Mouse (Mus musculus) liver, embryonic 12.5 days (tissue): Measurements from ENCODE around the gene Gm5134. TPM values are rescaled to one million over a fixed set of nuclear protein-coding genes. Genes with fewer than 3 reads are reported as not detected.

ENCODE experiments used
- ATAC-seq: fragments of 200-750 bp; cut with Nextera tagmentation; 2 replicates; pipeline ENCODE4 v1.8.0; 2017; ENCODE audit warnings: moderate number of reproducible peaks, mild to moderate bottlenecking, moderate library complexity
- H3K27ac ChIP-seq: fragments of 300-500 bp; sonication (generic); 2 replicates; pipeline ENCODE4 v1.5.1; 2016; ENCODE audit warnings: mild to moderate bottlenecking
- H3K27me3 ChIP-seq: fragments of 300-500 bp; sonication (generic); replicated peaks from 2 replicates; pipeline ENCODE4 v1.6.1; 2016; ENCODE audit warnings: mild to moderate bottlenecking, moderate library complexity
- H3K36me3 ChIP-seq: fragments of 300-500 bp; sonication (generic); 2 replicates; pipeline ENCODE4 v1.6.1; 2016; ENCODE audit warnings: mild to moderate bottlenecking, moderate library complexity
- H3K4me1 ChIP-seq: fragments of 300-500 bp; sonication (generic); 2 replicates; pipeline ENCODE4 v1.6.1; 2016
- H3K4me2 ChIP-seq: fragments of 300-500 bp; sonication (generic); 2 replicates; pipeline ENCODE4 v1.6.1; 2016; ENCODE audit warnings: mild to moderate bottlenecking, moderate library complexity
- H3K4me3 ChIP-seq: fragments of 300-500 bp; sonication (generic); 2 replicates; pipeline ENCODE4 v1.5.1; 2016; ENCODE audit warnings: mild to moderate bottlenecking, moderate library complexity
- H3K9ac ChIP-seq: fragments of 300-500 bp; sonication (generic); 2 replicates; pipeline ENCODE4 v1.6.1; 2016; ENCODE audit warnings: mild to moderate bottlenecking, moderate library complexity
- H3K9me3 ChIP-seq: fragments of 300-500 bp; sonication (generic); replicated peaks from 2 replicates; pipeline ENCODE4 v1.6.1; 2016; ENCODE audit warnings: mild to moderate bottlenecking, moderate library complexity
- WGBS: fragments of 180-500 bp; shearing (Covaris S2); methylation state at CpG from one replicate; pipeline ENCODE4 v1.1.7; 2016; ENCODE audit not compliant: insufficient replicate concordance; 5-methylcytosine and 5-hydroxymethylcytosine counted together
- polyA plus RNA-seq: library from polyadenylated mRNA; unstranded; fragments of >200 nt; fragmentation: Nextera tagmentation; extraction: Ambion mirVana; gene quantifications from 2 replicates; pipeline ENCODE4 v1.2.1, GENCODE M21; 2016

Gene Gm5134
- polyA plus RNA-seq, 1 experiment from 2014 or later: 0.07 TPM

GRCm38 (mm10) chr10:76031511-76032401 lies 77.4 kb downstream of the Gm5134 start:
- H3K9ac ChIP-seq: peak overlapping the region; percentile 85
- H3K4me1 ChIP-seq: peaks cover 53% of the 10 kb centered on the region
- peaks cover 15% of the 10 kb centered on the region; the same call in 1 of the 2 replicates for H3K36me3 ChIP-seq
- 41% methylated on average over 14 of the region's 14 CpGs for WGBS
- peak overlapping the region; percentile 77 for H3K4me3 ChIP-seq
- H3K27ac ChIP-seq: peak overlapping the region; percentile 70
- peak overlapping the region; percentile 86 for H3K4me2 ChIP-seq
- no peaks in the 10 kb centered on the region for H3K9me3 ChIP-seq
- ATAC-seq: peak; percentile 76
- no peaks in the 10 kb centered on the region for H3K27me3 ChIP-seq

DNA sequence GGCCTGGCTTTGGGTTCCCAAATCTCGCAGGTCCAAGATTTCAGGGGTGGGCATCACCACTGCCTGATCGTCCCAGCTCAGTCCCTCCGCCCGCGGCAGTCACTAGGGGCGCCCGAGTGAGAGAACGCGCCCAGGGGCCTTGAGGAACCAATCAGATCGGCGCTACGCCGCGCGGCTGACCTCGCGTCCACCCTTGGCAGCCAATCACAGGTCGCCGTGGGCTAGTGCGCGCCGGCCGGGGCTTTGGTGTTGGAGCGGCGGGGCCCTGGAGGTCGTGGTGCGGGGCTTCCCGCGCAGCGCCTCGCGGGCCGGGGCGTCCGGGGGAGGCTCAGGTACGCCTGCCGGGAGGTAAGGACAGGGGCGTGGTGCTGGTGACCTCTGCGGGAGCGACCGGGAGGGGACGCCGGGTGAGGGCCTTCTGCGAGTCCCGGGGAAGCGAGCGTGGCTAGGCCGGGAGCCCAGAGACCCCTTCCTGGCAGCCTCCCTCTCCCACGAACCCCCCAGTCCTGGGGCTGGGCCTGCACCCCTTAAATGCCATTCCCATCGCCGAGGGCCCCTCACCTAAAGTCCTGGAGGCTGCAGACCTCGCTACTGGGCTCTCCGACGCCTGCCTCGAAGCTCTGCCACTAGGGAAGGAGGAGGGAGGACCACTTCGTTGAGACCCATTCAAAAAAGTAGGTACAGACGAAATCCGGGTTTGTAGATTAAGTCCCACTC lies 78.2 kb downstream of the Gm5134 start, which contains the start of gene Zfp280b:
TSS of gene Zfp280b (plus strand) at position 249 of the 717 bp plus-strand sequence.
- Histone ChIP-seq H3K9ac (peak within 1 kb of the TSS; percentile 85), H3K4me1 (peaks cover 59% of the 10 kb centered on the region), H3K27me3 (no peaks in the 10 kb centered on the region), H3K4me2 (peak within 1 kb of the TSS; percentile 86), H3K27ac (peak within 1 kb of the TSS; percentile 70), H3K36me3 (peaks cover 23% of the 10 kb centered on the region), H3K9me3 (no peaks in the 10 kb centered on the region), H3K4me3 (peak within 1 kb of the TSS; percentile 77)
- 3% methylated on average over 57 of the region's 58 CpGs for WGBS
- ATAC-seq: peak; percentile 97

- peaks cover 29% of the 10 kb centered on the region for H3K36me3 ChIP-seq
- ATAC-seq: no peak
- H3K4me3 ChIP-seq: peak overlapping the region; percentile 77
- 8% methylated on average over 7 of the region's 7 CpGs for WGBS
- H3K4me2 ChIP-seq: peak overlapping the region; percentile 86
- peak overlapping the region; percentile 85 for H3K9ac ChIP-seq
- H3K27ac ChIP-seq: peak overlapping the region; percentile 70
- no peaks in the 10 kb centered on the region for H3K9me3 ChIP-seq
- peaks cover 59% of the 10 kb centered on the region for H3K4me1 ChIP-seq
- H3K27me3 ChIP-seq: no peaks in the 10 kb centered on the region
These were observed 78.8 kb downstream of the Gm5134 start for GRCm38 (mm10) chr10:76033119-76033455.

DNA sequence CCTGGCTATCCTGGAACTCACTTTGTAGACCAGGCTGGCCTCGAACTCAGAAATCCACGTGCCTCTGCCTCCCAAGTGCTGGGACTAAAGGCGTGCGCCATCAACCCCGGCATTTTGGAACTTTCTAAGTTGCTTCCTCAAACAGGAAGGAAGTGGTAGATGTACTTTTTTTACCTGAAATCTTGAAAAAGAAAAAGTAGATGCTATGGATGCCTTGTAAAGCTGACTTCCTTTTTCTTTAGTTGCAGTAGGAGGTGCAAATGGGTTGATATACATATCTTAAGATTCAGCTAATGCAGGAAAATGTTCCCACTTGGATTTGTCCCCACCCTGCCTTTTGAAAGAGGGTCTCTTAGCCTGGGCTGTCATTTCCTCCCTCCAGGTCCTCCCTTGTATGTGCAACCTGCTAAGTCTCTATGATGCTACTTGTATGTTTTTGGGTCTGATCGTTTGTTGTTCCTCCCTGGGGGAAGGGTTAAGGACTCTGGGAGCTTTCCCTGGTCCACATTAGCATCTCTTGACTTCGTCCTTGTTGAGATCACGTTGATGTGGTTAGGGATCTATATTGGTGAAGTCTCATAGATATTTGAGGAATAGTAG lies 79.8 kb downstream of the Gm5134 start:
- H3K4me3 ChIP-seq: peak overlapping the region; percentile 77
- H3K27ac ChIP-seq: no peak overlapping the region
- WGBS: 75% methylated on average over 8 of the region's 8 CpGs
- H3K36me3 ChIP-seq: peaks cover 39% of the 10 kb centered on the region
- no peaks in the 10 kb centered on the region for H3K27me3 ChIP-seq
- peaks cover 54% of the 10 kb centered on the region for H3K4me1 ChIP-seq
- H3K9ac ChIP-seq: no peak overlapping the region
- peak overlapping the region; percentile 86 for H3K4me2 ChIP-seq
- H3K9me3 ChIP-seq: no peaks in the 10 kb centered on the region
- no peak for ATAC-seq

DNA sequence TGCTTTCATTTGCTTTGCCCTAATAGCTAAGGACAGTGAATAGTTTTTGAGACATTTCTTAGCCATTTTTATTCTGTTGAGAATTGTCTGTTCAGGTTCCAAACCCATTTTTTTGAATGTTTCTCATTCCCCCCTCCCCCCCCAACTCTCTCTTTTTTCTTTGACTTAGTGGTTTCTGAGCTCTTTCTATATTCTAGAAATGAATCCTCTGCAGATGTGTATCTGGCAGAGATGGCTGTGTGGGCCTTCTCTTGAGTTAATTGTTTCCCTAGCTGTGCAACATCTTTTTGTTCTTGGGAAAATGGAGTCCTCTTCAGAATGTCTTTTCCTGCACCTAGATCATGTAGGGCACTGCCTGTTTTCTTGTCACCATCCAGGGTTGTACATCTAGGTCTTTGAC lies 81.0 kb downstream of the Gm5134 start:
- Histone ChIP-seq H3K27me3 (no peaks in the 10 kb centered on the region), H3K36me3 (peaks cover 50% of the 10 kb centered on the region), H3K27ac (no peak overlapping the region), H3K4me1 (peaks cover 53% of the 10 kb centered on the region), H3K4me3 (no peak overlapping the region), H3K4me2 (no peak overlapping the region), H3K9me3 (no peaks in the 10 kb centered on the region), H3K9ac (no peak overlapping the region)
- ATAC-seq: no peak

- Histone ChIP-seq H3K9ac (no peak overlapping the region), H3K4me1 (peaks cover 41% of the 10 kb centered on the region), H3K27ac (no peak overlapping the region), H3K36me3 (peaks cover 65% of the 10 kb centered on the region), H3K27me3 (no peaks in the 10 kb centered on the region), H3K9me3 (no peaks in the 10 kb centered on the region), H3K4me3 (no peak overlapping the region), H3K4me2 (no peak overlapping the region)
- no peak for ATAC-seq
- WGBS: 60% methylated on average over 5 of the region's 5 CpGs
These were observed 82.6 kb downstream of the Gm5134 start for GRCm38 (mm10) chr10:76036962-76037361.

- Histone ChIP-seq H3K4me2 (no peak overlapping the region), H3K27me3 (no peaks in the 10 kb centered on the region), H3K36me3 (peaks cover 34% of the 10 kb centered on the region), H3K27ac (peak overlapping the region; percentile 39; the same call in 1 of the 2 replicates), H3K4me1 (0 out of 2 replicates have a peak, but pooled peaks cover 3% of the 10 kb centered on the region), H3K9me3 (no peaks in the 10 kb centered on the region), H3K4me3 (no peak overlapping the region), H3K9ac (no peak overlapping the region)
- WGBS: 51% methylated on average over 5 of the region's 5 CpGs
- ATAC-seq: no peak
These were observed 91.0 kb downstream of the Gm5134 start for GRCm38 (mm10) chr10:76045343-76045742.

GRCm38 (mm10) chr10:76046754-76047153 lies 92.4 kb downstream of the Gm5134 start:
- no peak overlapping the region for H3K9ac ChIP-seq
- H3K4me3 ChIP-seq: no peak overlapping the region
- no peak; the same call in 1 of the 2 replicates for ATAC-seq
- no peaks in the 10 kb centered on the region for H3K27me3 ChIP-seq
- H3K9me3 ChIP-seq: no peaks in the 10 kb centered on the region
- H3K4me2 ChIP-seq: 0 out of 2 replicates have a peak overlapping the region, but pooled peaks have one; percentile 2
- peak overlapping the region; percentile 60 for H3K27ac ChIP-seq
- peaks cover 21% of the 10 kb centered on the region for H3K36me3 ChIP-seq
- WGBS: 15% methylated on average over 1 of the region's 1 CpGs
- 0 out of 2 replicates have a peak, but pooled peaks cover 3% of the 10 kb centered on the region for H3K4me1 ChIP-seq

GRCm38 (mm10) chr10:76047182-76047869 lies 93.0 kb downstream of the Gm5134 start:
- Histone ChIP-seq H3K9me3 (no peaks in the 10 kb centered on the region), H3K9ac (no peak overlapping the region), H3K4me2 (0 out of 2 replicates have a peak overlapping the region, but pooled peaks have one; percentile 2), H3K27me3 (no peaks in the 10 kb centered on the region), H3K36me3 (peaks cover 17% of the 10 kb centered on the region), H3K27ac (peak overlapping the region; percentile 60; the same call in 1 of the 2 replicates), H3K4me3 (no peak overlapping the region), H3K4me1 (0 out of 2 replicates have a peak, but pooled peaks cover 3% of the 10 kb centered on the region)
- peak; percentile 64 for ATAC-seq
- 34% methylated on average over 5 of the region's 5 CpGs for WGBS

GRCm38 (mm10) chr10:76048967-76049366 lies 94.7 kb downstream of the Gm5134 start:
- no peaks in the 10 kb centered on the region for H3K27me3 ChIP-seq
- H3K4me1 ChIP-seq: 0 out of 2 replicates have a peak, but pooled peaks cover 3% of the 10 kb centered on the region
- no peak overlapping the region for H3K9ac ChIP-seq
- no peak overlapping the region for H3K4me3 ChIP-seq
- no peaks in the 10 kb centered on the region for H3K9me3 ChIP-seq
- no peak; the same call in 1 of the 2 replicates for ATAC-seq
- H3K27ac ChIP-seq: no peak overlapping the region
- WGBS: 48% methylated on average over 6 of the region's 6 CpGs
- H3K4me2 ChIP-seq: no peak overlapping the region
- peaks cover 4% of the 10 kb centered on the region for H3K36me3 ChIP-seq

GRCm38 (mm10) chr10:76051860-76052259 lies 97.5 kb downstream of the Gm5134 start:
- H3K9me3 ChIP-seq: no peaks in the 10 kb centered on the region
- ATAC-seq: no peak
- WGBS: 72% methylated on average over 11 of the region's 11 CpGs
- no peak overlapping the region for H3K4me3 ChIP-seq
- H3K4me1 ChIP-seq: 0 out of 2 replicates have a peak, but pooled peaks cover under 1% of the 10 kb centered on the region
- H3K4me2 ChIP-seq: no peak overlapping the region
- no peak overlapping the region for H3K27ac ChIP-seq
- H3K9ac ChIP-seq: no peak overlapping the region
- H3K36me3 ChIP-seq: no peaks in the 10 kb centered on the region
- no peaks in the 10 kb centered on the region for H3K27me3 ChIP-seq
